Mouse (Mus musculus) hindbrain, embryonic 12.5 days (tissue): ENCODE results near the gene Nyx. TPM values are rescaled to one million over a fixed set of nuclear protein-coding genes. Genes with fewer than 3 reads are reported as not detected.
A peak's percentile ranks its signal among the peaks of the same experiment; 100 is the strongest.
"Not testable (repeated sequence)": the region's sequence is repeated elsewhere in the genome, so short reads cannot be mapped to it uniquely, and the experiment has no call there.

Experiments used
- ATAC-seq: fragments of 200-750 bp; cut with Nextera tagmentation; 2 replicates; pipeline ENCODE4 v1.8.0; 2017; ENCODE audit warnings: moderate TSS enrichment; ENCODE audit not compliant: low FRiP score
- H3K27ac ChIP-seq: fragments of 300-500 bp; sonication (generic); 2 replicates; pipeline ENCODE4 v1.5.1; 2016; ENCODE audit warnings: mild to moderate bottlenecking
- H3K27me3 ChIP-seq: fragments of 300-500 bp; sonication (generic); 2 replicates; pipeline ENCODE4 v1.6.1; 2016; ENCODE audit warnings: mild to moderate bottlenecking
- H3K36me3 ChIP-seq: fragments of 300-500 bp; sonication (generic); 2 replicates; pipeline ENCODE4 v1.6.1; 2016; ENCODE audit warnings: mild to moderate bottlenecking
- H3K4me1 ChIP-seq: fragments of 300-500 bp; sonication (generic); 2 replicates; pipeline ENCODE4 v1.6.1; 2016
- H3K4me2 ChIP-seq: fragments of 300-500 bp; sonication (generic); replicated peaks from 2 replicates; pipeline ENCODE4 v1.6.1; 2016; ENCODE audit warnings: mild to moderate bottlenecking
- H3K4me3 ChIP-seq: fragments of 300-500 bp; sonication (generic); 2 replicates; pipeline ENCODE4 v1.5.1; 2016; ENCODE audit warnings: mild to moderate bottlenecking
- H3K9ac ChIP-seq: fragments of 300-500 bp; sonication (generic); 2 replicates; pipeline ENCODE4 v1.6.1; 2016; ENCODE audit warnings: mild to moderate bottlenecking, moderate library complexity
- H3K9me3 ChIP-seq: fragments of 300-500 bp; sonication (generic); replicated peaks from 2 replicates; pipeline ENCODE4 v1.6.1; 2016; ENCODE audit warnings: mild to moderate bottlenecking
- WGBS: fragments of 180-500 bp; shearing (Covaris S2); methylation state at CpG from one replicate; pipeline ENCODE4 v1.1.7; 2016; 5-methylcytosine and 5-hydroxymethylcytosine counted together
- polyA plus RNA-seq: library from polyadenylated mRNA; unstranded; fragments of >200 nt; fragmentation: Nextera tagmentation; extraction: Ambion mirVana; gene quantifications from 2 replicates; pipeline ENCODE4 v1.2.1, GENCODE M21; 2016

The Nyx gene
- 0.07 and 0.13 TPM in 2 replicates for polyA plus RNA-seq

DNA sequence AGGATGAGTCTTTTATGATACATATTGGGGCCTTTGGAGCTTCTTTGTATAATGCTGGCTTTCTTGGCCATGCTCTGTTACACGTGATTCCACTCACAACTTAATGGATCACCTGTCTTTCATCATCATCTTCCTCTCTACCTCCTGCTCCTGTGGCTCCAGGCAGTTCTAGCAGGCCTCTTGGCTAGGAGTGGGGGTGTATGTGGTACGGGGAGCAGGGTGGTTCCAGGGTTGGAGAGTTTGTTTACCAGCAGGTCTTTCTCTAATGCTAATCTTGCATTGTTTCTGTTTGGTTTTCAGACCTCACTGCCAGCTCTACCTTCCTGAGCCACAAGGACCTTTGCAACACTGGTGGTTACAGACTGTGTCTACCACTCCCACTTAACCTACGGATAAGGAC, at the start of gene Nyx:
TSS of gene Nyx (plus strand) at position 301 of the 400 bp plus-strand sequence.
- 80% methylated on average over 3 of the region's 3 CpGs for WGBS
- Histone ChIP-seq H3K9ac (no peak within 1 kb of the TSS), H3K9me3 (no peaks in the 10 kb centered on the region), H3K27me3 (peaks cover 21% of the 10 kb centered on the region), H3K4me1 (peaks cover 3% of the 10 kb centered on the region; the same call in 1 of the 2 replicates), H3K4me2 (no peak within 1 kb of the TSS), H3K27ac (no peak within 1 kb of the TSS), H3K36me3 (no peaks in the 10 kb centered on the region), H3K4me3 (no peak within 1 kb of the TSS)
- no peak for ATAC-seq

DNA sequence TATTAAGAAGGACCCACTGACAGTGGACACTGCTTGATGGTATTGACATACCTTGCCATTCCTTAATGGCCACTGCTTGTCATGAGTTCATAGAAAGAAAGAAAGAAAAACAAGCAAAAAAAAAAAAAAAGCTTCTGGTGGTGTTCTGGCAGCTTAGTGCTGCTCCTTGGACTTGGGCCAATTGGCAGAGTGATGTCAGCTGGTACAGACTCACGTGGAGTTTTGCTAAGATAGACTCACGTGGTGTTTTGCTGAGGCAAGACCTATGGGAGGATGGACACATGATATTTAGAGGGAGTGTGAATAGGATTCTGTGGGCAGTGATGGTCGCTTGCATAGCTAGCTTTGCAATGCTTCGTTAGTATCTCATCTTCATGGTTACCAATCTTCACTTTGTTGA, 43.9 kb upstream of the Nyx start:
- Histone ChIP-seq H3K4me3 (no peak overlapping the region), H3K27ac (no peak overlapping the region)
- WGBS: 79% methylated on average over 4 of the region's 4 CpGs

DNA sequence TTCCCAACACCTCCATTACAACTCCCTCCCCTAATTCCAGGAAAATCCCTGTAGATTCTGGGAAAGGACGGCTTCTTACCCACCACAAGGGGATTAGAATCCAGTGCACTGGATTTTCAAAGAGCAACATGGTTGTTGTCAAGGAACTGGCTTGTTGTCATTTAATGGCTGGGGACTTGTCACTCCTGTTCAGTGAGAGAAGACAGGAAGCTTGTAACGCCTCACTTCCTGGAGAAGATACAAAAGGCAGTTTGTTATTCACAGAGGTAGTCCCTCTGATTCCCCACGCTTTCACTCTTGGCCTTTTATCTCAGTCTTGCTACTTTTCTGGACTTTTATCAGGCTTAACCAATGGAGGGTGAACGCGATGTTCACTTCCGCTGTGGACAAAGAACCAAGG, 34.5 kb upstream of the Nyx start:
- no peaks in the 10 kb centered on the region for H3K36me3 ChIP-seq
- H3K9me3 ChIP-seq: no peaks in the 10 kb centered on the region
- H3K27ac ChIP-seq: no peak overlapping the region
- no peak for ATAC-seq
- H3K27me3 ChIP-seq: peaks cover 15% of the 10 kb centered on the region
- 56% methylated on average over 6 of the region's 6 CpGs for WGBS
- no peak overlapping the region for H3K4me2 ChIP-seq
- no peaks in the 10 kb centered on the region for H3K4me1 ChIP-seq
- H3K4me3 ChIP-seq: no peak overlapping the region
- H3K9ac ChIP-seq: no peak overlapping the region

More for the DNA sequence above, 43.9 kb upstream of the Nyx start:
- H3K9me3 ChIP-seq: no peaks in the 10 kb centered on the region
- no peaks in the 10 kb centered on the region for H3K4me1 ChIP-seq
- H3K9ac ChIP-seq: no peak overlapping the region
- ATAC-seq: no peak
- peaks cover 11% of the 10 kb centered on the region; the same call in 1 of the 2 replicates for H3K27me3 ChIP-seq
- no peaks in the 10 kb centered on the region for H3K36me3 ChIP-seq
- H3K4me2 ChIP-seq: no peak overlapping the region

DNA sequence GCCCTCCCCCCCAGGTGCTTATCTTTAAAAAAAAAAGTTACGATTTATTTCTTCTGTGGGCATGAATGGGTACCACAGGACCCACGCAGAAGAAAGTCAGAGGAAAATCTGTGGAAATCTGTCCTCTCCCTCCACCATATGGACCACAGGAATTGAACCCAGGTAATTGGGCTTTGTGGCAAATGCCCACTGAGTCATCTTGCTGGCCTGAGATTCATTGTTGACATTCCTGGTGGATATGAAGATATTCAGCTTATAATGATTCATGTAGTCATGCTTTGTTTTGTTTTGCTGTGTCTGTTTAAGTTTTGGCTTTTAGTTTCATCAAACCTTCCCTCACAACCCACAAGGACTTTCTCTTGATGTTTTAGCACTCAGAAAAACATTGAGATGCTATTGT, 29.9 kb upstream of the Nyx start:
- not testable (repeated sequence) for ATAC-seq, H3K9ac ChIP-seq, H3K4me1 ChIP-seq, H3K4me3 ChIP-seq, H3K27ac ChIP-seq, H3K4me2 ChIP-seq, H3K9me3 ChIP-seq, H3K36me3 ChIP-seq
- WGBS: 92% methylated on average over 2 of the region's 2 CpGs
- peaks cover 15% of the 10 kb centered on the region for H3K27me3 ChIP-seq

DNA sequence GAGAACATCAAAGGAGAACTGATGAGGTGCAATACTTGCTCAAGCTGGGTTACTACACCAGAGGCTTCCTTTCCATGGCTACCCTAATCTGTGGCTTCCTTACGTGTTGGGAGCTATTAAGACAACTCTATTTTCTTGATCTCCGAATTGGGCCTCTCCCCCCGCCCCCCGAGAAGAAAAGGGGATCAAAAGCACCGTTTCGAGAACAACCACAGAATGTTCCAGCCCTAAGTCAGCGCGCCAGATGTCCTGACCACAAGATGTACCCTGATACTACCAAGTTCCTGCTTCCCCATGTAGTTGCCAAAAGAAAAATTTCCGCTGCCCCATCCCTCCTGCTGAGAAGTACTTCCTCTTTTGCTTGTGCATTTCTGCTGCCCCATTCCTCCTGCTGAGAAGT, 9.4 kb upstream of the Nyx start:
- H3K4me3 ChIP-seq, H3K36me3 ChIP-seq, H3K9me3 ChIP-seq, H3K4me2 ChIP-seq, ATAC-seq, H3K27ac ChIP-seq, H3K4me1 ChIP-seq, H3K9ac ChIP-seq: not testable (repeated sequence)
- peaks cover 17% of the 10 kb centered on the region for H3K27me3 ChIP-seq
- WGBS: 85% methylated on average over 9 of the region's 9 CpGs

DNA sequence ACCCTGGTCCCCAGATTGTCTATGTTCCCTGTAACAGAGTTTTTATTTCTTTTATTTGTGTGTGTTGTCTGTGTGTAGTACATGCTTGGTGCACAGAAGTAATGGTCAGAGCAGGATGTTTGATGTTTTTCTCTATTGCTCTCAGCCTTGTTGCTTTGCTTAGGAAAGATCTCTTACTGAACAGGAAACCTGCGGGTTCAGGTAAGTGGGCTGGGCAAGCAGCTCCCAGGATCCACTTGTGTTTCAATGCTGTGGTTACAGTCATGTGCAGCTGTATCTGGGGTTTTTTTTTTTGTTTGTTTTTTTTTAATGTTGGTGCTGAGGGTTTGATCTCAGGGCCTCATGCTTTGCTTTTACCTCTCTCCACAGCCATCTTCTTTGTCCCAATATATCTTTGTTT, 7.1 kb upstream of the Nyx start:
- peaks cover 12% of the 10 kb centered on the region for H3K27me3 ChIP-seq
- no peak overlapping the region for H3K4me2 ChIP-seq
- H3K27ac ChIP-seq: no peak overlapping the region
- no peaks in the 10 kb centered on the region for H3K9me3 ChIP-seq
- H3K36me3 ChIP-seq: no peaks in the 10 kb centered on the region
- WGBS: 87% methylated on average over 1 of the region's 1 CpGs
- ATAC-seq: no peak
- H3K4me1 ChIP-seq: peaks cover 3% of the 10 kb centered on the region; the same call in 1 of the 2 replicates
- H3K9ac ChIP-seq: no peak overlapping the region
- H3K4me3 ChIP-seq: no peak overlapping the region

DNA sequence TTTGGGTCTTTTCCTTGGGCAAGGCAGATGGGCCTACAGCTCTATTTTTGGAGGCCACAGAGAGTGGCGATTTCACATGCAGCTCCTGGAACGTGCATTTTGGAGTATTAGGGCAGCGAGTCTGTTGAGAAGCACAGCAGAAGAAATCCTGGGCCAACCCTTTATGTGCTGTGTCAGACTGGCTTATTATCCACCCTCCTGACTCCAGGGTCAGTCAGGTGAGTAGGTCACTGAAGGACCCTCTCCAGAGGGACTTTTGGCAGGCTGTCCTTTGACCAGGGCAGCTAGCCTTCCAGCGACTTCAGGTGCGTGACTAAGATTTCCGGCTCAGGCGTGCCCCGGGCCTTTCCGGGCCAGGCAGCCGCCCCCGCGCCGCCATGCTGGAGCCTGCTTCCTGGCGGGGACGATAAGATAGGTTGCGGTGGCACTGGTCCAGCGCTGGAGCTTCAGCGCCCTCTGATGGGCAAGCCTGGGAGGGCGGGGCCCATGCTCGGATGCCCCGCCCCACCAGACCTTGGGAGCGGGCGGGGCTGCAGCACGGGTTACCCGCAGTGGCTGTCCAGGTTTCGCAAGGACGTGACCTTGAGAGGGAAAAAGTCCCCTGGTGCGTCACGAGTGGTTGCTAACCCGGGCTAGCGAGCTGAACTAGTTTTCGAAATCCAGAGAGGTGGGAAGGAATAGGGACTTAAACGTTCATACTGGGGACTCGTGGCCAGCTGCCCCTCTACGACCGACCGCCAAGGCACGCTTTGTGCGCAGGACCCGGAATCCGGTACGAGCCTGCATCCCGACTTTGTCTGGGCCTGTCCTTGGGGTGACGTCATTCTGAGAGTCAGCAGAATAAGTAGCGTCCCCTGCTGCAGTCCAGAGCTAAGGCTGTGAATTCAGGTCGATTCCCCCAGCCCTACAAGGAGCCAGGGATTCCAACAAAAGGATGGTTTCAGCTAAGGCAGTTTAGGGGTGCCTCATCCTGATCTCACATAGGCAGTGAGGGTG, 4.3 kb upstream of the Nyx start:
- peaks cover 12% of the 10 kb centered on the region for H3K27me3 ChIP-seq
- ATAC-seq: peak; percentile 98
- peak overlapping the region; percentile 34 for H3K4me3 ChIP-seq
- H3K9ac ChIP-seq: peak overlapping the region; percentile 49
- peaks cover 3% of the 10 kb centered on the region; the same call in 1 of the 2 replicates for H3K4me1 ChIP-seq
- H3K4me2 ChIP-seq: peak overlapping the region; percentile 47
- WGBS: 15% methylated on average over 46 of the region's 46 CpGs
- H3K36me3 ChIP-seq: no peaks in the 10 kb centered on the region
- no peaks in the 10 kb centered on the region for H3K9me3 ChIP-seq
- H3K27ac ChIP-seq: peak overlapping the region; percentile 78

DNA sequence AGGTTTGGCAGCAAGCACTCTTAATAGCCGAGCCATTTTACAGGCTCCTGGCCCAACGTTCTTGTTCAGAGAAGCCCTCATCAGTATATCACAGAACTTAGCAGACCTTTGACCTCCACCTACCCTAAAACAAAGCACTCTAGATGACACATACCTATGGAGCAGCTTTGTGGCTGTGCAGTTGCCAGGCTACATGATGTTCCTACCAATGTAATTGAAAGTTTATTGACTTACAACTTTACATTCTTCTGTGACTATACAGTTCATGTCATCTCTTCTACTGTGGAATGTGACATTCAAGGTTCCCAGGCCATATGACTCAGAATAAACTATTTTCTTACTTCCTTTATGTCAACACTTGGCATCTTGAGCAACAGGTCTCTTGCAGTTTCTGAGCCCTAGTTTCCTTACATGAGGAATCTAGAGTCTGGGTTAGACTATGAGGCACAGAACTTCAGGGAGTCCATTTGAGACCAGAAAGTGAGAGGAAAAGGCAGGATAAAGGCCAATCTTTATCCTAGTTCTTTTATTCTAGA, 2.9 kb upstream of the Nyx start:
- 84% methylated on average over 2 of the region's 2 CpGs for WGBS
- ATAC-seq: no peak
- Histone ChIP-seq H3K9ac (no peak overlapping the region), H3K27ac (no peak overlapping the region), H3K36me3 (no peaks in the 10 kb centered on the region), H3K27me3 (peaks cover 21% of the 10 kb centered on the region), H3K4me3 (no peak overlapping the region), H3K4me1 (peaks cover 3% of the 10 kb centered on the region; the same call in 1 of the 2 replicates), H3K9me3 (no peaks in the 10 kb centered on the region), H3K4me2 (no peak overlapping the region)

DNA sequence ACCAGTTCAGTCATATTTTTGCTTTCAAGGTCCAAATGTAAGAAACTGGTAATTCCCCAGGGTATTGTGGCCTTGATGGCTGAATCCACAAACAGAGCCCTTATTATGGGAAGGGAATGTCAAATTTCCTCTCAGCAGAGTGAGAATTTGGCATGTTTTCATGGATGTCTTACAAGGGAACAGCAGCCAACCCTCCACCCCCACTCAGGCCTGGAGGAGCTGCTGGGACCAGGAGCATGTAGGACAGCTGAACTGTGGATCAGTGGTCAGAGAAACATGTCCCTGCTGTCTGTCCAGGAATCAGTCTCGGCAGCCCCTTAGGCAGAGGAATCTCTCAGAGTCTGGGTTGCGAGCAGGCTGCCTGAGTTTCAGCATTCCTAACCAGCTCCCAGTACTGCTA, 771 bp downstream of the Nyx start:
- Histone ChIP-seq H3K27ac (no peak overlapping the region), H3K4me3 (no peak overlapping the region), H3K4me2 (no peak overlapping the region), H3K36me3 (no peaks in the 10 kb centered on the region), H3K27me3 (peaks cover 15% of the 10 kb centered on the region), H3K4me1 (no peaks in the 10 kb centered on the region), H3K9ac (no peak overlapping the region), H3K9me3 (no peaks in the 10 kb centered on the region)
- no peak for ATAC-seq
- 86% methylated on average over 2 of the region's 2 CpGs for WGBS

DNA sequence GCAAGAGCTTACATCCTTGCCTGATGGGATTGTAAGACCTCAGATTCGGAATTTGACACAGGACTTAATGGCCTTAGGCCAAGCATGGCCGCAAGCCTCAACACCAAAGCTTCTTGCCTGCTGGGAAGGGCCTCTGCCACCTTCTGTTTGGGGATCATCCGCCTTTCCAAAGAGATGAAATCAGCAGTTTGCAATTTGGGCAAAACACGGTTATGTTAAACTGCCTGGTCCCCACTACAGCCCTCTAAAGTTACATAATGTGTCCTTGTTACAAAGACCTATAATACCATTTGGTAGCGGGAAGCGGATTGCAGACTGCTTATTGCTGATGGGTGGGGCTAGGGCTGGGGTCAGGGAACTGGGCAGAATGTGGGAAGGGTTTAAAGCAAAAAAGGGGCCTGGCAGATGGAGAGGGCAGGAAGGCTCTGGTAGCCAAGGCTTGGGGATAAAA, 1.2 kb downstream of the Nyx start:
- H3K9me3 ChIP-seq: no peaks in the 10 kb centered on the region
- no peak overlapping the region for H3K27ac ChIP-seq
- H3K4me1 ChIP-seq: no peaks in the 10 kb centered on the region
- no peaks in the 10 kb centered on the region for H3K36me3 ChIP-seq
- H3K4me2 ChIP-seq: no peak overlapping the region
- peaks cover 15% of the 10 kb centered on the region for H3K27me3 ChIP-seq
- H3K4me3 ChIP-seq: no peak overlapping the region
- no peak overlapping the region for H3K9ac ChIP-seq
- 81% methylated on average over 6 of the region's 6 CpGs for WGBS
- ATAC-seq: no peak

DNA sequence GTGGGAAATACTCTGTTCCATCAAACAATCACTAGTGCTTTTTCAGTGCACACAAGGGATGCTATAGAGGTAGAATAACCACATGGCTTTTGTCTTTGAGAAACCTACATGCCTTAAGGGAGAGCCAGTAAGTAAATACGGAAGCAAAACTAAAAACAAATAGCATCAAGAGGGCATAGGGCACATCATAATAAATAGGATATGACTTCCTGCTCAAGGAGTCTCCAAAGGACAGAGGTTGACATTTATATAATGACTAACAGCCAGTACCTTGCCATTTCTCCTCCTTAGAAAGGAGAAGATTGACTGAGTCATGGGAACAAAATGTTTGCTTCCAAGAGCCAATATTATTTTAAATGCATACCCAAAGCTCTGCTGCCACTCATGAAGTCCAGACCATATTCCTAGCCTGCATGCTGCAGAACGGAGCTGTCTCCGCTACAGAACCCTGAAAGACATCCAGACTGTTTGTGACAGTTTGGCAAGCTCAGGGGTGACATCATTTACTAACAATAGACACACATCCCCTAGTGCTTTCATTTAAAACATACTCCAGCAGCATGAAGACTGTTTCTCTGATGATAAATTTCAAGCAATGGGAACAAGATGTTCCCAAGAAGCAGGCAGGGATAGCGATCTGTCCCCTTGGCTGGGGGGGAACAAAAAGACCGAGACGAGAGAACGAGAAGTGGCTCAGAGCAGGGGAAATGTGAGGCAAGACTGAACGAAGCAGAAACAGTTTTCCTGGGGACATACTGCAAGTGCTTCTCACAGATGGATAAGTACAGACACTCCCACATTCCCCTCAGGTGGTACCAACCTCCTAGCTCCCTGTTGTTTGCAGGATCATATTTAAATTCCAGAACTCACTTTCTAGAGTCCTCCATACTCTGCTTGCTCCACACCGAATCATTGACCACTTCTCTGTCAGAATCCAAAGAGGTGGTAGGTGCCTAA, 3.5 kb downstream of the Nyx start:
- H3K9me3 ChIP-seq: no peaks in the 10 kb centered on the region
- H3K4me1 ChIP-seq: no peaks in the 10 kb centered on the region
- no peak overlapping the region for H3K4me2 ChIP-seq
- no peak overlapping the region for H3K9ac ChIP-seq
- H3K27me3 ChIP-seq: peaks cover 15% of the 10 kb centered on the region
- H3K27ac ChIP-seq: no peak overlapping the region
- no peaks in the 10 kb centered on the region for H3K36me3 ChIP-seq
- H3K4me3 ChIP-seq: no peak overlapping the region
- no peak for ATAC-seq
- WGBS: 79% methylated on average over 9 of the region's 9 CpGs

DNA sequence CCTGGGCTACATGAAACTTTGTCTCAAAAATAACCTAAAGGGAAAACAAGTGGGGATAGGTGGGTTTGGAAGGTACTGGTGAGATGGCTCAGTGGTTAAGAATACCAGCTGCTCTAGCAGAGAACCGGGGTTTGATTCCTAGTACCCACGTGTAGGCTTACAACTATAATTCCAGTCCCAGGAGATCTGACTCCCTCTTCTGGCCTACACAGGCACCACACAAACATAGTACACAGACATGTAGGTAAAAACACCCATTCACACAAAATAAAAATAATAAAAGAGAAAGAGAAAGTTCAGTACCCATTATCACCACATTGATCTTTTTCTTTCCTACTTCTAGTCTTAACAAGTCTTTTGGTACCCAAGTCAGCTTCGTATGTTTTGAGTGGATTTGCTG, 6.0 kb downstream of the Nyx start:
- no peak overlapping the region for H3K9ac ChIP-seq
- no peak for ATAC-seq
- H3K9me3 ChIP-seq: no peaks in the 10 kb centered on the region
- H3K4me3 ChIP-seq: no peak overlapping the region
- H3K27ac ChIP-seq: no peak overlapping the region
- H3K4me1 ChIP-seq: no peaks in the 10 kb centered on the region
- H3K36me3 ChIP-seq: no peaks in the 10 kb centered on the region
- whole genome bisulfite sequencing: 71% methylated on average over 3 of the region's 3 CpGs
- peaks cover 13% of the 10 kb centered on the region for H3K27me3 ChIP-seq
- H3K4me2 ChIP-seq: no peak overlapping the region
